Mouse (Mus musculus): ENCODE data around the gene Stk38.
"Not testable (repeated sequence)": the region's sequence is repeated elsewhere in the genome, so short reads cannot be mapped to it uniquely, and the experiment has no call there.

DNA sequence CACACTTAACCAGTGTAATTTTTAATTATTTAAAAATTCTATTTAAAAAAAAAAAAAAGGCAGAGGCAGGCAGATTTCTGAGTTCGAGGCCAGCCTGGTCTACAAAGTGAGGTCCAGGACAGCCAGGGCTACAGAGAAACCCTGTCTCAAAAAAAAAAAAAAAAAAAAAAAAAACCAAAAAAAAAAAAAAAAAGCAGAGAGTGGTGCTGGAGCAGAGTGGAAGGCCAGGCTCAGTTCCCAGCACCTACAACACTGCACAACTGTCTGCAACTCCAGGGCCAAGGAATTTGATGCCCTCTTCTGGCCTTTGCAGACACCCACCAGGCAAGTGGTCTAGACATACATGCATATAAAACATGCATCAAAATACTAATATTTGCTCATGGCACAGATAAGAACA is 14.8 kb downstream of the Stk38 start:
- TF ChIP-seq CTCF (IDR thresholded peaks at IDR 0.05; ENCODE audit: insufficient read depth, low read length); POLR2A (IDR thresholded peaks at IDR 0.05; ENCODE audit: borderline replicate concordance, extremely low read depth, low read depth, low read length): not testable (repeated sequence)
